Mouse (Mus musculus) limb, embryonic 11.5 days (tissue): ENCODE measurements around the gene Tmod4. TPM values are rescaled to one million over a fixed set of nuclear protein-coding genes. Genes with fewer than 3 reads are reported as not detected.

Experiments used
- ATAC-seq: fragments of 200-750 bp; cut with Nextera tagmentation; 2 replicates; pipeline ENCODE4 v1.8.0; 2017; ENCODE audit warnings: low read depth; ENCODE audit not compliant: insufficient number of reproducible peaks, low FRiP score, low TSS enrichment
- DNase-seq: peaks from one replicate; pipeline ENCODE4 v3.0.0-alpha.2; 2015; ENCODE audit warnings: low spot score
- H3K27ac ChIP-seq: fragments of 300-500 bp; sonication (generic); replicated peaks from 2 replicates; pipeline ENCODE4 v1.5.1; 2014; ENCODE audit warnings: low read depth, mild to moderate bottlenecking, low read length
- H3K27me3 ChIP-seq: fragments of 300-500 bp; sonication (generic); 2 replicates; pipeline ENCODE4 v1.6.1; 2014; ENCODE audit warnings: mild to moderate bottlenecking, low read length, mixed read lengths; ENCODE audit not compliant: control insufficient read depth, insufficient read depth
- H3K36me3 ChIP-seq: fragments of 300-500 bp; sonication (generic); 2 replicates; pipeline ENCODE4 v1.6.1; 2014; ENCODE audit warnings: mild to moderate bottlenecking, low read length, moderate library complexity, mixed read lengths; ENCODE audit not compliant: control insufficient read depth, insufficient read depth
- H3K4me1 ChIP-seq: fragments of 300-500 bp; sonication (generic); 2 replicates; pipeline ENCODE4 v1.6.1; 2014; ENCODE audit warnings: low read length, mixed read lengths; ENCODE audit not compliant: control insufficient read depth, insufficient read depth
- H3K4me2 ChIP-seq: fragments of 300-500 bp; sonication (generic); 2 replicates; pipeline ENCODE4 v1.6.1; 2014; ENCODE audit warnings: low read depth, mild to moderate bottlenecking, moderate library complexity; ENCODE audit not compliant: severe bottlenecking
- H3K4me3 ChIP-seq: fragments of 300-500 bp; sonication (generic); 2 replicates; pipeline ENCODE4 v1.5.1; 2014; ENCODE audit warnings: low read depth, low read length
- H3K9ac ChIP-seq: fragments of 300-500 bp; sonication (generic); 2 replicates; pipeline ENCODE4 v1.6.1; 2014; ENCODE audit warnings: mild to moderate bottlenecking, low read length
- H3K9me3 ChIP-seq: fragments of 300-500 bp; sonication (generic); 2 replicates; pipeline ENCODE4 v1.6.1; 2016; ENCODE audit warnings: low read length; ENCODE audit not compliant: control insufficient read depth
- WGBS: fragments of 180-500 bp; shearing (Covaris S2); extraction: QIAGEN DNeasy Blood & Tissue Kit; methylation state at CpG from one replicate; pipeline ENCODE4 v1.1.7; 2014; 5-methylcytosine and 5-hydroxymethylcytosine counted together
- polyA plus RNA-seq: library from polyadenylated mRNA; unstranded; fragments of >200 nt; fragmentation: Nextera tagmentation; extraction: Ambion mirVana; gene quantifications from 2 replicates; pipeline ENCODE4 v1.2.1, GENCODE M21; 2014

Tmod4 gene
- polyA plus RNA-seq, 1 experiment from 2014 or later, result 0.88 TPM

GRCm38 (mm10) chr3:95161041-95161551 is 36.8 kb downstream of the Tmod4 start:
- H3K27me3 ChIP-seq, result no peaks in the 10 kb centered on the region
- peak; percentile 66 for DNase-seq
- WGBS, result 0% methylated on average over 24 of the region's 30 CpGs

GRCm38 (mm10) chr3:95161618-95162344 is 37.5 kb downstream of the Tmod4 start:
- no peak for DNase-seq
- H3K27ac ChIP-seq, result no peak overlapping the region
- peak overlapping the region; percentile 82 for H3K4me3 ChIP-seq
- H3K9me3 ChIP-seq, result no peaks in the 10 kb centered on the region
- 5% methylated on average over 9 of the region's 9 CpGs for WGBS
- peaks cover 2% of the 10 kb centered on the region; the same call in 1 of the 2 replicates for H3K36me3 ChIP-seq
- no peak for ATAC-seq
- peaks cover 10% of the 10 kb centered on the region for H3K4me1 ChIP-seq
- H3K27me3 ChIP-seq, result no peaks in the 10 kb centered on the region
- H3K9ac ChIP-seq, result peak overlapping the region; percentile 83
- peak overlapping the region; percentile 82 for H3K4me2 ChIP-seq

More at GRCm38 (mm10) chr3:95161041-95161551, 36.8 kb downstream of the Tmod4 start:
- Histone ChIP-seq H3K9ac (peak overlapping the region; percentile 83), H3K9me3 (no peaks in the 10 kb centered on the region), H3K36me3 (peaks cover under 1% of the 10 kb centered on the region; the same call in 1 of the 2 replicates), H3K4me2 (peak overlapping the region; percentile 82), H3K27ac (no peak overlapping the region), H3K4me3 (peak overlapping the region; percentile 82), H3K4me1 (peaks cover 10% of the 10 kb centered on the region)
- ATAC-seq, result peak; percentile 40; the same call in 1 of the 2 replicates

GRCm38 (mm10) chr3:95162345-95162628 is 38.0 kb downstream of the Tmod4 start:
- peaks cover 10% of the 10 kb centered on the region for H3K4me1 ChIP-seq
- peak overlapping the region; percentile 82 for H3K4me3 ChIP-seq
- no peak overlapping the region for H3K27ac ChIP-seq
- DNase-seq (no peak), ATAC-seq (no peak)
- H3K4me2 ChIP-seq, result peak overlapping the region; percentile 82
- WGBS, result 64% methylated on average over 2 of the region's 2 CpGs
- no peaks in the 10 kb centered on the region for H3K9me3 ChIP-seq
- peaks cover 2% of the 10 kb centered on the region; the same call in 1 of the 2 replicates for H3K36me3 ChIP-seq
- H3K27me3 ChIP-seq, result no peaks in the 10 kb centered on the region
- no peak overlapping the region; the same call in 1 of the 2 replicates for H3K9ac ChIP-seq

DNA sequence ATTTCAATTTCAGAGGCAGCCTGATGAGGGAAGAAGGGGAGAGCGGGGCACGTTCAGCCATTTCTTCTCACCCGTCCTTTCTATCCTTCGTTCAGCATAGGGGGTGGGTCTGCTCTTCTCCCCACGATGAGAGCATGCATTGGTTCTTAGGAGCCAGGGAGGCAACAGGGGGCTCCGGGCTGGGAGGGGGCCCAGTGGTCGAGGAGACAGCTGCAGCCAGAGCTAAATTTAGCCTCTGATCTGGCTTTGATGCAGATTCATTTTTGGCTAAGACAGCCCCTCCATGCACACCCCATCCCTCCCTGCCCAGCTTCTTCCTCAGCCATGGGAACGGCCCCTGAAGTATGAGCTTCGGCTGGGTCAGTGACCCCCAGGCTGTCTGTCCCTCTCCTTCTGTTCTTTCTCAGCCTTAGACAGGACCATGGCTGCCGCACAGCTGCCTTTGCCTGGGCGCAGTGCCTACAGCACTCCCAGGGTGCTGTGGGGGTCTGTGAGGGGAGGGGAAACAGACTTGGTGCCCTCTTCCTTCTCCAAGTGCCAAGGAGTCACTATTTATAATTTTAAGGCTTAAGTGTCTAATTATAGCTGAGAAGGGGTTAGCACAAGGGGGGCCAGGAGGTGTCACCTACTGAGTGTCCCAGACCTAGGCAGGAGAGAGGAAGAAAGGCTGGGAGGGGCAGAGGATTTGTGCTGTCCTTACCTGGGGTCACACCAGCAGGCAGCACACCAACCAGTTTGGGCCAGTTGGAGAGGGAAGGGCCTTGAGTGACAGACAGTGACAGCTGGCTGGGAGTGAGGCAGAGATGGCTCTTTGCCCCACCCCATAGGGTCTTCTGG is 39.4 kb downstream of the Tmod4 start:
- Histone ChIP-seq H3K4me1 (peaks cover 10% of the 10 kb centered on the region), H3K4me2 (no peak overlapping the region), H3K27me3 (no peaks in the 10 kb centered on the region), H3K4me3 (no peak overlapping the region), H3K27ac (no peak overlapping the region), H3K36me3 (peaks cover 2% of the 10 kb centered on the region; the same call in 1 of the 2 replicates), H3K9me3 (no peaks in the 10 kb centered on the region), H3K9ac (no peak overlapping the region)
- ATAC-seq (no peak), DNase-seq (no peak)
- WGBS, result 48% methylated on average over 11 of the region's 11 CpGs

GRCm38 (mm10) chr3:95164256-95164550 is 39.9 kb downstream of the Tmod4 start:
- H3K9ac ChIP-seq, result no peak overlapping the region
- 65% methylated on average over 5 of the region's 5 CpGs for WGBS
- no peak overlapping the region for H3K27ac ChIP-seq
- no peak overlapping the region for H3K4me2 ChIP-seq
- no peak for ATAC-seq
- H3K27me3 ChIP-seq, result no peaks in the 10 kb centered on the region
- no peaks in the 10 kb centered on the region for H3K9me3 ChIP-seq
- DNase-seq, result no peak
- peaks cover 10% of the 10 kb centered on the region for H3K4me1 ChIP-seq
- H3K36me3 ChIP-seq, result peaks cover 2% of the 10 kb centered on the region; the same call in 1 of the 2 replicates
- H3K4me3 ChIP-seq, result no peak overlapping the region

GRCm38 (mm10) chr3:95164840-95165239 is 40.6 kb downstream of the Tmod4 start:
- no peak overlapping the region for H3K9ac ChIP-seq
- H3K9me3 ChIP-seq, result no peaks in the 10 kb centered on the region
- H3K4me3 ChIP-seq, result no peak overlapping the region
- H3K4me2 ChIP-seq, result no peak overlapping the region
- H3K27me3 ChIP-seq, result peaks cover 1% of the 10 kb centered on the region
- H3K27ac ChIP-seq, result no peak overlapping the region
- H3K36me3 ChIP-seq, result peaks cover 3% of the 10 kb centered on the region; the same call in 1 of the 2 replicates
- peaks cover 4% of the 10 kb centered on the region; the same call in 1 of the 2 replicates for H3K4me1 ChIP-seq
- ATAC-seq (no peak), DNase-seq (no peak)
- WGBS, result 82% methylated on average over 5 of the region's 5 CpGs

- no peak for ATAC-seq
- Histone ChIP-seq H3K9me3 (no peaks in the 10 kb centered on the region), H3K9ac (no peak overlapping the region), H3K4me2 (no peak overlapping the region), H3K27me3 (peaks cover 37% of the 10 kb centered on the region), H3K4me1 (peaks cover 5% of the 10 kb centered on the region; the same call in 1 of the 2 replicates), H3K4me3 (no peak overlapping the region), H3K27ac (no peak overlapping the region), H3K36me3 (peaks cover 23% of the 10 kb centered on the region)
- no peak for DNase-seq
- WGBS, result 91% methylated on average over 10 of the region's 10 CpGs
These were observed 45.7 kb downstream of the Tmod4 start for GRCm38 (mm10) chr3:95169996-95170395.

- peaks cover 37% of the 10 kb centered on the region for H3K27me3 ChIP-seq
- no peaks in the 10 kb centered on the region for H3K9me3 ChIP-seq
- no peak overlapping the region for H3K27ac ChIP-seq
- no peak overlapping the region for H3K9ac ChIP-seq
- no peak for DNase-seq
- H3K4me3 ChIP-seq, result no peak overlapping the region
- peaks cover 5% of the 10 kb centered on the region; the same call in 1 of the 2 replicates for H3K4me1 ChIP-seq
- no peak overlapping the region for H3K4me2 ChIP-seq
- H3K36me3 ChIP-seq, result peaks cover 22% of the 10 kb centered on the region
- ATAC-seq, result no peak
- 90% methylated on average over 6 of the region's 6 CpGs for WGBS
These were observed 46.8 kb downstream of the Tmod4 start for GRCm38 (mm10) chr3:95171105-95171504.
